8 mouse cellular contexts compared by ENCODE assay signal in genomic region chr19:57358322-57358721, GRCm38 (mm10). TPM values are rescaled to one million over a fixed set of nuclear protein-coding genes. Genes with fewer than 3 reads are reported as not detected.
A peak's percentile ranks its signal among the peaks of the same experiment; 100 is the strongest.
DNase-seq lines count a peak whose midpoint lies in the region; ATAC-seq and TF ChIP-seq lines count a peak whose summit lies in the region.

No protein-coding gene starts in this region.

- WGBS in hindbrain, embryonic 10.5 days: 82% methylated on average over 12 of the region's 12 CpGs
- WGBS in hindbrain, embryonic 16.5 days: 77% methylated on average over 12 of the region's 12 CpGs

- peaks cover 54% of the 10 kb centered on the region for H3K4me1 ChIP-seq in hindbrain, embryonic 10.5 days (replicated peaks)
- peaks cover 21% of the 10 kb centered on the region for H3K4me1 ChIP-seq in hindbrain, embryonic 16.5 days (ENCODE audit: control insufficient read depth, insufficient read depth, low read depth, low read length)
- H3K4me1 ChIP-seq in testis, adult 2 months (ENCODE audit: control insufficient read depth, insufficient read depth, low read length): peaks cover 16% of the 10 kb centered on the region

- H3K36me3 ChIP-seq in hindbrain, embryonic 10.5 days: no peaks in the 10 kb centered on the region
- no peaks in the 10 kb centered on the region for H3K36me3 ChIP-seq in hindbrain, embryonic 16.5 days (ENCODE audit: control insufficient read depth, insufficient read depth, low read length)
- no peaks in the 10 kb centered on the region for H3K36me3 ChIP-seq in myocyte (ENCODE audit: control insufficient read depth, insufficient read depth)
- no peaks in the 10 kb centered on the region for H3K36me3 ChIP-seq in testis, adult 2 months (ENCODE audit: control insufficient read depth, insufficient read depth, low read length)

- DNase-seq in hindbrain, embryonic 10.5 days (ENCODE audit: low spot score): no peak
- DNase-seq in adrenal gland, postnatal 14 days: peak; percentile 84
- DNase-seq in fibroblast of lung, adult 2 months (ENCODE audit: low read depth): peak; percentile 68
- DNase-seq in left cerebral cortex, postnatal 36 days (ENCODE audit: low spot score in 2 of 2): peak; percentile 49 to 59

- no peak for ATAC-seq in hindbrain, embryonic 16.5 days
- peak; percentile 40 to 61 for ATAC-seq in hematopoietic stem cell, adult 5-6 weeks (replicated peaks in 1 of 2; ENCODE audit: insufficient read depth in 1 of 2, low FRiP score in 2 of 2, low TSS enrichment in 1 of 2, low read depth in 1 of 2, poor library complexity in 2 of 2, severe bottlenecking in 2 of 2)

- no peaks in the 10 kb centered on the region for H3K9me3 ChIP-seq in hindbrain, embryonic 10.5 days
- H3K9me3 ChIP-seq in hindbrain, embryonic 16.5 days (ENCODE audit: control insufficient read depth, low read length): no peaks in the 10 kb centered on the region

- H3K4me2 ChIP-seq in hindbrain, embryonic 16.5 days (ENCODE audit: low read length): no peak overlapping the region
- peak overlapping the region; percentile 94 for H3K4me2 ChIP-seq in myocyte (ENCODE audit: low read depth)

- TF ChIP-seq CTCF in testis, adult 2 months (IDR thresholded peaks at IDR 0.05; ENCODE audit: control insufficient read depth, insufficient read depth, insufficient replicate concordance, low read depth, low read length): peak; percentile 73; the same call in 1 of the 2 replicates

- intact Hi-C loops in left cerebral cortex, postnatal 36 days (cut with DNase I): no loop called here

- H3K9ac ChIP-seq in hindbrain, embryonic 16.5 days (ENCODE audit: low read depth, low read length): no peak overlapping the region

- no peak overlapping the region for H3ac ChIP-seq in myocyte (ENCODE audit: control insufficient read depth, insufficient read length)

- H3K27ac ChIP-seq in hindbrain, embryonic 10.5 days: peak overlapping the region; percentile 29; the same call in 1 of the 2 replicates
- H3K27ac ChIP-seq in hindbrain, embryonic 16.5 days (ENCODE audit: low read depth, low read length): no peak overlapping the region
- peak overlapping the region; percentile 85 for H3K27ac ChIP-seq in testis, adult 2 months (ENCODE audit: control insufficient read depth, insufficient read depth, low read depth, low read length)

- TF ChIP-seq POLR2A in myocyte (IDR thresholded peaks at IDR 0.05; ENCODE audit: insufficient read length, low read depth): no peak
- no peak for TF ChIP-seq POLR2A in testis, adult 2 months (IDR thresholded peaks at IDR 0.05; ENCODE audit: control insufficient read depth, low read depth, low read length)

- H3K27me3 ChIP-seq in hindbrain, embryonic 10.5 days (ENCODE audit: insufficient read depth, poor library complexity, severe bottlenecking): no peaks in the 10 kb centered on the region
- no peaks in the 10 kb centered on the region for H3K27me3 ChIP-seq in hindbrain, embryonic 16.5 days (replicated peaks; ENCODE audit: control insufficient read depth, insufficient read depth, low read length)
- H3K27me3 ChIP-seq in myocyte (ENCODE audit: control insufficient read depth, insufficient read depth, insufficient read length): no peaks in the 10 kb centered on the region
- no peaks in the 10 kb centered on the region for H3K27me3 ChIP-seq in testis, adult 2 months (ENCODE audit: control insufficient read depth, insufficient read depth, low read length)

- peaks cover 37% of the 10 kb centered on the region for H3K79me2 ChIP-seq in myocyte (ENCODE audit: control insufficient read depth, insufficient read depth)

- no peak overlapping the region for H3K4me3 ChIP-seq in hindbrain, embryonic 10.5 days
- no peak overlapping the region for H3K4me3 ChIP-seq in hindbrain, embryonic 16.5 days (ENCODE audit: low read length)
- no peak overlapping the region for H3K4me3 ChIP-seq in myocyte
- peak overlapping the region; percentile 79 for H3K4me3 ChIP-seq in testis, adult 2 months (ENCODE audit: control insufficient read depth, low read depth, low read length)

TF ChIP-seq in myocyte, 11 proteins besides CTCF, POLR2A, EP300 and RAD21:
- TF ChIP-seq REST (IDR thresholded peaks at IDR 0.05; ENCODE audit: insufficient read depth, insufficient read length) (no peak), E2F4 (IDR thresholded peaks at IDR 0.05; ENCODE audit: insufficient read depth) (no peak), MYOD1 (IDR thresholded peaks at IDR 0.05; ENCODE audit: control insufficient read depth in 1 of 3, insufficient read length in 2 of 3, low read depth in 2 of 3) (no peak), TCF3 (IDR thresholded peaks at IDR 0.05; ENCODE audit: insufficient read length, low read depth) (no peak), MYOG (IDR thresholded peaks at IDR 0.05; ENCODE audit: control insufficient read depth in 1 of 3, insufficient read depth in 1 of 3, insufficient read length in 2 of 3, low read depth in 2 of 3) (no peak), CEBPB (IDR thresholded peaks at IDR 0.05; ENCODE audit: insufficient read depth, poor library complexity, severe bottlenecking) (no peak), TCF12 (IDR thresholded peaks at IDR 0.05; ENCODE audit: insufficient read depth, poor library complexity, severe bottlenecking) (no peak), POLR2AphosphoS2 (IDR thresholded peaks at IDR 0.05; ENCODE audit: insufficient read length, low read depth) (no peak), MAX (IDR thresholded peaks at IDR 0.05; ENCODE audit: low read depth) (no peak), USF1 (IDR thresholded peaks at IDR 0.05; ENCODE audit: low read depth) (no peak), SRF (IDR thresholded peaks at IDR 0.05; ENCODE audit: control insufficient read depth, insufficient read length, low read depth) (no peak)
TF ChIP-seq in myocyte: peak in this region for 0.

RNA-seq across cellular contexts. Expression of gene Fam160b1, which starts 2.2 kb away (rescaled TPM):
- polyA plus RNA-seq in hindbrain, embryonic 10.5 days (2016; fragmentation: Nextera tagmentation; extraction: Ambion mirVana): 10.8 and 12.8 TPM in 2 replicates
- polyA plus RNA-seq in hindbrain, embryonic 16.5 days (2015; fragmentation: Nextera tagmentation; extraction: Ambion mirVana): 11.2 and 12.8 TPM in 2 replicates
- 21.3 and 24.4 TPM in 2 replicates for total RNA-seq in adrenal gland, postnatal 14 days (2021)
- 20.8 and 30.2 TPM in 2 replicates for total RNA-seq in hematopoietic stem cell, adult 5-6 weeks (2017)
- 10 to 100 TPM; 23.4 to 24.3 TPM for total RNA-seq in left cerebral cortex, postnatal 36 days (2021)
- 7.1 TPM for polyA plus RNA-seq in myocyte (2012; fragmentation: generic; extraction: Trizol)
- 12.3 and 13.7 TPM in 2 replicates for polyA plus RNA-seq in testis, adult 2 months (2012; rRNA removed)

RNA-seq across cellular contexts. Expression of gene Ablim1, which starts 43.6 kb away (rescaled TPM):
- polyA plus RNA-seq in hindbrain, embryonic 10.5 days (2016; fragmentation: Nextera tagmentation; extraction: Ambion mirVana): 16.1 and 17.7 TPM in 2 replicates
- 57.3 and 62.1 TPM in 2 replicates for polyA plus RNA-seq in hindbrain, embryonic 16.5 days (2015; fragmentation: Nextera tagmentation; extraction: Ambion mirVana)
- total RNA-seq in adrenal gland, postnatal 14 days (2021): 68.8 and 95.8 TPM in 2 replicates
- 46.1 and 50.2 TPM in 2 replicates for total RNA-seq in hematopoietic stem cell, adult 5-6 weeks (2017)
- total RNA-seq in left cerebral cortex, postnatal 36 days (2021): 100 to 1,000 TPM in 1 of 2 experiments, 10 to 100 TPM in 1; 98.4 to 129 TPM
- 29.9 TPM for polyA plus RNA-seq in myocyte (2012; fragmentation: generic; extraction: Trizol)
- 3.0 and 4.1 TPM in 2 replicates for polyA plus RNA-seq in testis, adult 2 months (2012; rRNA removed)
